Comparison of ENCODE assay signal across 22 mouse cellular contexts in genomic region chrX:167337990-167338389, GRCm38 (mm10). TPM values are rescaled to one million over a fixed set of nuclear protein-coding genes. Genes with fewer than 3 reads are reported as not detected.
DNase-seq lines count a peak whose midpoint lies in the region; ATAC-seq lines count a peak whose summit lies in the region.
"Had no signal": no experiment of that assay in that cellular context is flagged by ENCODE, and none has a peak within 500 bp of the region (broad histone marks: within the 10 kb centered on the region; RNA-seq: fewer than 3 reads in every experiment).

No protein-coding gene starts in this region.

- no peak for DNase-seq in layer of hippocampus, adult 8-10 months (ENCODE audit: low spot score in 2 of 2)
- no peak for DNase-seq in right cerebral cortex, postnatal 25 days
- no peak for DNase-seq in layer of hippocampus, adult 18-20 months (ENCODE audit: low spot score in 2 of 2)
- DNase-seq: adrenal gland, adult 8-10 months; adrenal gland, postnatal 14 days; adrenal gland, postnatal 36 days; B cell, adult 2 months; cerebellum, adult 11-12 months; cerebellum, adult 2 months; cerebellum, adult 9-10 months; cerebellum, postnatal 10 days; cerebellum, postnatal 25 days; embryo, embryonic 11 days had no signal

- ATAC-seq in common myeloid progenitor, adult 5-6 weeks (replicated peaks; ENCODE audit: low read depth, poor library complexity, severe bottlenecking) = peak; percentile 42; the same call in 1 of the 2 replicates
- peak; percentile 48 for ATAC-seq in megakaryocyte, adult 5-6 weeks (ENCODE audit: poor library complexity, severe bottlenecking)
- peak; percentile 31; the same call in 1 of the 2 replicates for ATAC-seq in monocyte, adult 5-6 weeks (replicated peaks; ENCODE audit: insufficient number of reproducible peaks, low FRiP score, low TSS enrichment, poor library complexity, severe bottlenecking)
- ATAC-seq: activated CD4-positive, CD25-positive, alpha-beta regulatory T cell, adult 4 months; CD4-positive, CD25-positive, alpha-beta regulatory T cell, adult 4 months; forebrain, embryonic 14.5 days; forebrain, embryonic 16.5 days; Patski had no signal

RNA-seq across cellular contexts. Expression of gene Tlr7, which starts 7.6 kb away (rescaled TPM):
- total RNA-seq in common myeloid progenitor, adult 5-6 weeks (2017) = 1.8 and 5.2 TPM in 2 replicates
- 61.2 and 61.8 TPM in 2 replicates for total RNA-seq in megakaryocyte, adult 5-6 weeks (2015)
- total RNA-seq in megakaryocyte, adult 5-6 weeks (2017) = 28.7 and 41.5 TPM in 2 replicates
- total RNA-seq in monocyte, adult 5-6 weeks (2017) = 116 to 144 TPM (median 135 TPM) in 3 replicates
- total RNA-seq in layer of hippocampus, adult 8-10 months (2022) = 10 to 100 TPM in 1 of 4 experiments, 1 to 10 TPM in 3; 2.7 to 14.3 (median 5.7) TPM
- 1 to 10 TPM; 4.0 to 4.9 TPM for total RNA-seq in layer of hippocampus, adult 18-20 months (2021)
- total RNA-seq: G1E had no signal

RNA-seq across cellular contexts. Expression of gene Prps2, which starts 44.6 kb away (rescaled TPM):
- total RNA-seq in common myeloid progenitor, adult 5-6 weeks (2017) = 51.8 and 66.5 TPM in 2 replicates
- 33.7 and 35.0 TPM in 2 replicates for total RNA-seq in megakaryocyte, adult 5-6 weeks (2015)
- total RNA-seq in megakaryocyte, adult 5-6 weeks (2017) = 22.5 and 23.4 TPM in 2 replicates
- total RNA-seq in monocyte, adult 5-6 weeks (2017) = 18.4 to 30.6 TPM (median 19.4 TPM) in 3 replicates
- total RNA-seq in layer of hippocampus, adult 8-10 months (2022) = 10 to 100 TPM; 21.5 to 28.9 (median 26.6) TPM
- 10 to 100 TPM; 24.9 to 27.0 TPM for total RNA-seq in layer of hippocampus, adult 18-20 months (2021)
